Mouse (Mus musculus) brain, embryonic 14.5 days (tissue): ENCODE measurements around the gene Tspyl1.

Experiments used
- CTCF ChIP-seq: fragments of 200-500 bp; IDR thresholded peaks from 2 replicates; pipeline ENCODE4 v1.5.1; 2012; ENCODE audit warnings: inconsistent platforms, mild to moderate bottlenecking, moderate library complexity, borderline replicate concordance; ENCODE audit not compliant: insufficient read depth, insufficient read length; ENCODE audit errors: extremely low read depth
- POLR2A ChIP-seq: fragments of 200-500 bp; IDR thresholded peaks from 2 replicates; pipeline ENCODE4 v1.6.1; 2012; ENCODE audit warnings: mild to moderate bottlenecking, inconsistent platforms, borderline replicate concordance; ENCODE audit not compliant: poor library complexity, insufficient read depth, insufficient read length, severe bottlenecking; ENCODE audit errors: extremely low read depth

- TF ChIP-seq POLR2A (no peak), CTCF (no peak)
Observed at GRCm38 (mm10) chr10:34312536-34312935, 30.5 kb downstream of the Tspyl1 start.
